Mouse (Mus musculus) hindbrain, postnatal 0 days (tissue): ENCODE measurements at regions not wholly inside any gene's neighbourhood (a gene's known extent, or its start where the extent isn't known, plus 50 kb on each side); places are given as distances from the start of the nearest gene placed in this dataset.
A peak's percentile ranks its signal among the peaks of the same experiment; 100 is the strongest.

ENCODE experiments used
- ATAC-seq: fragments of 200-750 bp; cut with Nextera tagmentation; 2 replicates; pipeline ENCODE4 v1.8.0; 2017; ENCODE audit warnings: mild to moderate bottlenecking, moderate TSS enrichment, moderate library complexity
- DNase-seq: peaks from one replicate; pipeline ENCODE4 v3.0.0-alpha.2; 2015; ENCODE audit warnings: low spot score
- H3K27ac ChIP-seq: fragments of 300-500 bp; sonication (generic); 2 replicates; pipeline ENCODE4 v1.5.1; 2014; ENCODE audit warnings: mild to moderate bottlenecking
- H3K27me3 ChIP-seq: fragments of 300-500 bp; sonication (generic); 2 replicates; pipeline ENCODE4 v1.6.1; 2014; ENCODE audit warnings: low read length, mixed read lengths; ENCODE audit not compliant: insufficient read depth
- H3K36me3 ChIP-seq: fragments of 300-500 bp; sonication (generic); 2 replicates; pipeline ENCODE4 v1.6.1; 2014; ENCODE audit warnings: low read length, mixed read lengths; ENCODE audit not compliant: insufficient read depth
- H3K4me1 ChIP-seq: fragments of 300-500 bp; sonication (generic); 2 replicates; pipeline ENCODE4 v1.6.1; 2014; ENCODE audit warnings: antibody characterized with exemption, low read length, mixed read lengths; ENCODE audit not compliant: insufficient read depth
- H3K4me2 ChIP-seq: fragments of 300-500 bp; sonication (generic); 2 replicates; pipeline ENCODE4 v1.6.1; 2014; ENCODE audit warnings: low read depth, mild to moderate bottlenecking, low read length, moderate library complexity, mixed read lengths
- H3K4me3 ChIP-seq: fragments of 300-500 bp; sonication (generic); 2 replicates; pipeline ENCODE4 v1.5.1; 2014; ENCODE audit warnings: low read length
- H3K9ac ChIP-seq: fragments of 300-500 bp; sonication (generic); replicated peaks from 2 replicates; pipeline ENCODE4 v1.6.1; 2014; ENCODE audit warnings: mild to moderate bottlenecking, low read length, moderate library complexity, mixed read lengths
- H3K9me3 ChIP-seq: fragments of 300-500 bp; sonication (generic); 2 replicates; pipeline ENCODE4 v1.6.1; 2016; ENCODE audit warnings: low read length, mixed read lengths
- CTCF ChIP-seq: IDR thresholded peaks from 2 replicates; pipeline ENCODE4 v1.5.1; 2016; ENCODE audit warnings: antibody characterized with exemption, control low read depth, low read depth
- WGBS: fragments of 180-500 bp; shearing (Covaris S2); extraction: QIAGEN DNeasy Blood & Tissue Kit; methylation state at CpG from one replicate; pipeline ENCODE4 v1.1.7; 2014; 5-methylcytosine and 5-hydroxymethylcytosine counted together

DNA sequence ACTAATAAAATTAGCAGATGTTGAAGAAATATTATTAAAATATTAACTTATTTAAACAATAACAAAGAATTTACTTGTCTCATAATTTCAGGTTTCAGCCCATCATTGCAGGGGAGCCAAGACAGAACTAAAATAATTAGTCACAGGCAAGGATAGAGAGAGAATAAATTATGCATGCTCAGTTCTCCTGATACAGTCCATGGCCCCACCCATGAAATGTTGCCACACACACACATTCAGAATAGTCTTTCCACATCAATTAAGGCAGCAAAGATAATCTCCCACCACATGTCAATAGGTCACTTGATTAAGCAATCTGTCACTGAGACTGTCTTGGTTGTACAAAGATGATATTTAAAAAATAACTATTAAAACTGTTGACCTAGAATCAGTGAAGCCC lies 1019.8 kb downstream of the D3Ertd751e start:
- no peaks in the 10 kb centered on the region for H3K4me1 ChIP-seq
- no peak for DNase-seq

GRCm38 (mm10) chr3:42783478-42783877 lies 1041.1 kb downstream of the D3Ertd751e start:
- H3K27me3 ChIP-seq = no peaks in the 10 kb centered on the region
- 91% methylated on average over 3 of the region's 3 CpGs for WGBS
- no peak overlapping the region for H3K4me2 ChIP-seq
- H3K27ac ChIP-seq = no peak overlapping the region
- no peaks in the 10 kb centered on the region for H3K4me1 ChIP-seq
- no peak for TF ChIP-seq CTCF
- no peak overlapping the region for H3K9ac ChIP-seq
- no peaks in the 10 kb centered on the region for H3K9me3 ChIP-seq
- H3K4me3 ChIP-seq = no peak overlapping the region
- H3K36me3 ChIP-seq = no peaks in the 10 kb centered on the region
- ATAC-seq (no peak), DNase-seq (no peak)

More for the DNA sequence above, 1019.8 kb downstream of the D3Ertd751e start:
- H3K36me3 ChIP-seq = no peaks in the 10 kb centered on the region
- H3K27me3 ChIP-seq = no peaks in the 10 kb centered on the region
- H3K27ac ChIP-seq = no peak overlapping the region
- no peaks in the 10 kb centered on the region for H3K9me3 ChIP-seq
- H3K4me2 ChIP-seq = no peak overlapping the region
- no peak for TF ChIP-seq CTCF
- no peak for ATAC-seq
- no peak overlapping the region for H3K9ac ChIP-seq
- no peak overlapping the region for H3K4me3 ChIP-seq

GRCm38 (mm10) chr3:42784203-42784602 lies 1041.8 kb downstream of the D3Ertd751e start:
- Histone ChIP-seq H3K9me3 (no peaks in the 10 kb centered on the region), H3K9ac (no peak overlapping the region), H3K36me3 (no peaks in the 10 kb centered on the region), H3K4me3 (no peak overlapping the region), H3K27me3 (no peaks in the 10 kb centered on the region), H3K4me2 (no peak overlapping the region), H3K4me1 (no peaks in the 10 kb centered on the region), H3K27ac (no peak overlapping the region)
- DNase-seq (no peak), ATAC-seq (no peak)
- TF ChIP-seq CTCF = no peak
- 77% methylated on average over 2 of the region's 2 CpGs for WGBS

GRCm38 (mm10) chr3:42790415-42790814 lies 1048.0 kb downstream of the D3Ertd751e start:
- TF ChIP-seq CTCF = no peak
- no peak overlapping the region for H3K9ac ChIP-seq
- H3K4me1 ChIP-seq = no peaks in the 10 kb centered on the region
- DNase-seq (peak; percentile 10), ATAC-seq (peak; percentile 72)
- no peak overlapping the region for H3K27ac ChIP-seq
- H3K9me3 ChIP-seq = no peaks in the 10 kb centered on the region
- no peak overlapping the region for H3K4me3 ChIP-seq
- H3K27me3 ChIP-seq = no peaks in the 10 kb centered on the region
- H3K4me2 ChIP-seq = no peak overlapping the region
- no peaks in the 10 kb centered on the region for H3K36me3 ChIP-seq

- H3K9ac ChIP-seq = no peak overlapping the region
- no peaks in the 10 kb centered on the region for H3K4me1 ChIP-seq
- H3K9me3 ChIP-seq = no peaks in the 10 kb centered on the region
- DNase-seq (no peak), ATAC-seq (no peak)
- TF ChIP-seq CTCF = no peak
- H3K4me3 ChIP-seq = no peak overlapping the region
- no peaks in the 10 kb centered on the region for H3K36me3 ChIP-seq
- H3K27me3 ChIP-seq = no peaks in the 10 kb centered on the region
- no peak overlapping the region for H3K4me2 ChIP-seq
- H3K27ac ChIP-seq = no peak overlapping the region
Measured at GRCm38 (mm10) chr3:42791878-42792277, 1049.5 kb downstream of the D3Ertd751e start.

DNA sequence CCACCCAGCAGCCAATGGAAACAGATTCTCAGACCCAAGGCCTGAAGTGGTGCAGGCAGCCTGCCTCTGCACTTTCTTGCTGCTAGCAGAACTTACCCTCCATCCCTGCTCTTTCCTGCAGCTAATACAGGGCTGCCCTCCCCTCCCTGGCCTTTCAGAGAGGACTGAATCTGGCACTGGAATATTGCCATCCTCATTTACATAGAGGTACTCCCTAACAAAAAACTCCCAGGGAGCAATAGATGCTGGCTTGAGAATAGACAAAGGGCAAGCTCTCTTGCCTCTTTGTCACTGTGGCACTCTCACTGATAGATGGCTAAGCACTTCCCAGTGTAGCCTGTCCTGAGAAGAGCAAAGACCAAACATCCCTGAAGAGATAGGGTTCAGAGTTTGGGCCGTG lies 1088.0 kb downstream of the D3Ertd751e start:
- no peak overlapping the region for H3K9ac ChIP-seq
- H3K36me3 ChIP-seq = no peaks in the 10 kb centered on the region
- peak; percentile 19 for DNase-seq
- no peak overlapping the region for H3K27ac ChIP-seq
- no peak for ATAC-seq
- H3K9me3 ChIP-seq = no peaks in the 10 kb centered on the region
- H3K4me3 ChIP-seq = no peak overlapping the region
- WGBS = 20% methylated on average over 1 of the region's 1 CpGs
- no peak for TF ChIP-seq CTCF
- H3K4me1 ChIP-seq = no peaks in the 10 kb centered on the region
- H3K27me3 ChIP-seq = no peaks in the 10 kb centered on the region
- no peak overlapping the region for H3K4me2 ChIP-seq

- no peak for TF ChIP-seq CTCF
- H3K9me3 ChIP-seq = no peaks in the 10 kb centered on the region
- no peak overlapping the region for H3K4me2 ChIP-seq
- no peaks in the 10 kb centered on the region for H3K27me3 ChIP-seq
- DNase-seq (no peak), ATAC-seq (no peak)
- no peak overlapping the region for H3K4me3 ChIP-seq
- no peak overlapping the region for H3K9ac ChIP-seq
- no peaks in the 10 kb centered on the region for H3K4me1 ChIP-seq
- no peak overlapping the region for H3K27ac ChIP-seq
- no peaks in the 10 kb centered on the region for H3K36me3 ChIP-seq
- 86% methylated on average over 1 of the region's 1 CpGs for WGBS
Measured at GRCm38 (mm10) chr3:42867370-42867769, 1125.0 kb downstream of the D3Ertd751e start.
